Mouse (Mus musculus) megakaryocyte, embryonic 14.5 days (primary cell): ENCODE data around the gene Hpse2. TPM values are rescaled to one million over a fixed set of nuclear protein-coding genes. Genes with fewer than 3 reads are reported as not detected.
A peak's percentile ranks its signal among the peaks of the same experiment; 100 is the strongest.

Source experiments
- H3K27me3 ChIP-seq: replicated peaks from 2 replicates; pipeline ENCODE3; 2012; ENCODE audit warnings: inconsistent platforms
- H3K36me3 ChIP-seq: replicated peaks from 2 replicates; pipeline ENCODE3; 2012; ENCODE audit warnings: low read length, inconsistent platforms, mixed read lengths
- H3K4me1 ChIP-seq: 2 replicates; pipeline ENCODE4 v1.6.1; 2012; ENCODE audit warnings: inconsistent platforms
- H3K4me3 ChIP-seq: replicated peaks from 2 replicates; pipeline ENCODE3; 2012; ENCODE audit warnings: moderate library complexity, mild to moderate bottlenecking, inconsistent platforms
- H3K9me3 ChIP-seq: 2 replicates; pipeline ENCODE4 v1.6.1; 2012; ENCODE audit warnings: inconsistent platforms
- FLI1 ChIP-seq: IDR thresholded peaks from 2 replicates; pipeline ENCODE4 v1.6.1; 2012; ENCODE audit warnings: low read length, inconsistent platforms, mixed read lengths
- GATA1 ChIP-seq: IDR thresholded peaks from 3 replicates; pipeline ENCODE4 v1.6.1; 2012; ENCODE audit warnings: mixed read lengths, low read length, inconsistent platforms, borderline replicate concordance
- polyA plus RNA-seq: library from polyadenylated mRNA; stranded (reverse); fragments of >175 nt; gene quantifications from 2 replicates; pipeline ENCODE4 v1.2.3, GENCODE M21; 2012; ENCODE audit warnings: low replicate concordance; ENCODE audit not compliant: insufficient read depth

Hpse2 gene
- 0.02 TPM in 1 of 2 replicates, not detected in the other for polyA plus RNA-seq

- Histone ChIP-seq H3K4me3 (no peak within 1 kb of the TSS), H3K9me3 (no peaks in the 10 kb centered on the region), H3K36me3 (no peaks in the 10 kb centered on the region), H3K27me3 (peaks cover 69% of the 10 kb centered on the region), H3K4me1 (peaks cover 8% of the 10 kb centered on the region)
- no peak for TF ChIP-seq FLI1
- TF ChIP-seq GATA1: no peak
Measured at GRCm38 (mm10) chr19:43388017-43388904, at the start of gene Hpse2. Gene Hpse2 (minus strand): TSS chr19:43388355.

DNA sequence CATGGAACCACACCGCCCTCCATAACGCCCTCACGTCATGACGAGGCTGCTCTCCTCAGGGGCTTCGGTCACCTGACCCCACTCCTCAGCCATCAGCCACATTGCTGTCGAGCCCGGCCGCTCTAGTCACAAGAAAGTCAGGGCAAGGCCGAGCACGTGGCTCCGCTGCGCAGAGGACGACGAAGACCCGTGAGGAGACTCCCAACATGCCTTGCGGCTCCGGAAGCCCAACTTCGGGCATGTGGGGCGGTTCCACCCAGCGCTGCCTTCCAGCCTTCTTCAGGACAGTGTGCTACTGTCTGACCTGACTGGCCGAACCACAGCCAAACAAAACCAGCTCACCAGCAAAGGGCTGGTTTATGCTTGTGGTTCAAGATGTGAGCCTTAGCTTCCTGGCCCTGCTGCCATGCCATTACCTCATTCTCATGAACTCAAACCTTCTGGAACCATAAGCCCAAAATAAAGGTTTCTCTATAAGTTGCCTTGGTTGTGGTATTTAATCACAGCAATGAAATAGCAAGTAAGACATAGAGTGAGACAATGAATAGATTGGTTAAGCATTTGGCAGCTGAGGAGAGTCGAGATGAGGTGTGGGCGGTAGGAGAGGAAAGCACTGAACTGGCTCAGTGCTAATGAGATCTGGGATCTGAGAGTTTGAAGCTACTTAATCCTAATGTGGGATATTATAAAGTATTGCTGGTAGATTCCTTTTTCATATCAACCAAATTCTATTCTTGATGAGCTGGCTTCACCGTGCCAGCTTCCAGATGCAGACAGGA lies 39.5 kb upstream of the Hpse2 start:
- TF ChIP-seq GATA1 (no peak), FLI1 (no peak)
- H3K4me3 ChIP-seq: no peak overlapping the region
- peaks cover 11% of the 10 kb centered on the region for H3K27me3 ChIP-seq
- no peaks in the 10 kb centered on the region for H3K4me1 ChIP-seq
- no peaks in the 10 kb centered on the region for H3K36me3 ChIP-seq
- no peaks in the 10 kb centered on the region; the same call in 1 of the 2 replicates for H3K9me3 ChIP-seq

GRCm38 (mm10) chr19:43424082-43424481 lies 35.9 kb upstream of the Hpse2 start:
- H3K4me1 ChIP-seq: no peaks in the 10 kb centered on the region
- H3K9me3 ChIP-seq: no peaks in the 10 kb centered on the region; the same call in 1 of the 2 replicates
- no peak for TF ChIP-seq FLI1
- no peak for TF ChIP-seq GATA1
- H3K36me3 ChIP-seq: no peaks in the 10 kb centered on the region
- H3K27me3 ChIP-seq: peaks cover 11% of the 10 kb centered on the region
- H3K4me3 ChIP-seq: no peak overlapping the region

DNA sequence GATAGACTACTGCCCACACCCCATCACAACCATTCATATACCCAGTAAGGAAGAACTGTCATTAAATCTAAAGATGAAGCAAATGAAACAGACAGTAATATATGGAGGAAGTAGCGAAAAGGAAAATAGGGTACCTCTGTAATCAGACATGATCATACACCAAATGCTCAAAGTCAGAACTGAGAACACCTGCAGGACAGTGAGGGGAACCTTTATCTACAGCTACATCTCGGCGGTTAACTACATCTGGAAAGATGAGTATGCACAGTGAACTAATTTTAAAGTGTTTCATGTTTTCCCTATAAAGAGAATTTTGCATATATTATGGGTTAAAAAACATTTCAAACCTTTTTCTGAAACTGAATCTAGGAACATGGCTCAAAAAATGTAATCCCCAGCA lies 32.4 kb upstream of the Hpse2 start:
- H3K4me3 ChIP-seq: no peak overlapping the region
- H3K27me3 ChIP-seq: peaks cover 5% of the 10 kb centered on the region
- no peaks in the 10 kb centered on the region for H3K9me3 ChIP-seq
- no peaks in the 10 kb centered on the region for H3K4me1 ChIP-seq
- H3K36me3 ChIP-seq: no peaks in the 10 kb centered on the region
- TF ChIP-seq GATA1 (no peak), FLI1 (no peak)

GRCm38 (mm10) chr19:43415565-43415964 lies 27.4 kb upstream of the Hpse2 start:
- Histone ChIP-seq H3K27me3 (peaks cover 3% of the 10 kb centered on the region), H3K36me3 (no peaks in the 10 kb centered on the region), H3K4me1 (no peaks in the 10 kb centered on the region), H3K9me3 (no peaks in the 10 kb centered on the region), H3K4me3 (no peak overlapping the region)
- TF ChIP-seq GATA1 (no peak), FLI1 (no peak)

GRCm38 (mm10) chr19:43407181-43407580 lies 19.0 kb upstream of the Hpse2 start:
- Histone ChIP-seq H3K4me1 (no peaks in the 10 kb centered on the region), H3K4me3 (no peak overlapping the region), H3K36me3 (no peaks in the 10 kb centered on the region), H3K27me3 (peaks cover 5% of the 10 kb centered on the region), H3K9me3 (no peaks in the 10 kb centered on the region)
- TF ChIP-seq GATA1 (no peak), FLI1 (no peak)

DNA sequence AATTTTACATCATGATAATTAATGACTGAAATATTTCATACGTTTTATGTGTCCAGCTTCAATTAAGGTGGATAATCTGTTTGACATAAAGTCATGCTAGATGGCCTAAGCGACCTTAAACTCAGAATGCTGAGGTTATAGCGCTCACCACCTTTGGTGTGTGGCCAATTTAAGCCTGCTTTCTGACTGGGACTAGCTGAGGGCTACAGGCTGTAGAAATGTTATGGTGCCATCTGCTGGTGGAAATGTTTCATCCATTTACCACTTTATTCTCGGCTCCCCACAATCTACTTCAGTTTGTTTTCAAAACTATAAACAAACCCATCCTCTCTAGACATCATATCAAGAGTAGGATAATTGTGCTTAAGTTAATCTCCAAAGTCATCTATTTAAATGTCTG lies 8.2 kb upstream of the Hpse2 start:
- TF ChIP-seq GATA1 (no peak), FLI1 (no peak)
- no peak overlapping the region for H3K4me3 ChIP-seq
- H3K9me3 ChIP-seq: no peaks in the 10 kb centered on the region
- H3K27me3 ChIP-seq: peaks cover 4% of the 10 kb centered on the region
- H3K36me3 ChIP-seq: no peaks in the 10 kb centered on the region
- H3K4me1 ChIP-seq: no peaks in the 10 kb centered on the region

- no peak overlapping the region for H3K4me3 ChIP-seq
- H3K4me1 ChIP-seq: peaks cover 8% of the 10 kb centered on the region
- H3K27me3 ChIP-seq: peaks cover 73% of the 10 kb centered on the region
- H3K36me3 ChIP-seq: no peaks in the 10 kb centered on the region
- H3K9me3 ChIP-seq: no peaks in the 10 kb centered on the region
- no peak for TF ChIP-seq GATA1
- no peak for TF ChIP-seq FLI1
Measured at GRCm38 (mm10) chr19:43387071-43387770, 934 bp downstream of the Hpse2 start.

DNA sequence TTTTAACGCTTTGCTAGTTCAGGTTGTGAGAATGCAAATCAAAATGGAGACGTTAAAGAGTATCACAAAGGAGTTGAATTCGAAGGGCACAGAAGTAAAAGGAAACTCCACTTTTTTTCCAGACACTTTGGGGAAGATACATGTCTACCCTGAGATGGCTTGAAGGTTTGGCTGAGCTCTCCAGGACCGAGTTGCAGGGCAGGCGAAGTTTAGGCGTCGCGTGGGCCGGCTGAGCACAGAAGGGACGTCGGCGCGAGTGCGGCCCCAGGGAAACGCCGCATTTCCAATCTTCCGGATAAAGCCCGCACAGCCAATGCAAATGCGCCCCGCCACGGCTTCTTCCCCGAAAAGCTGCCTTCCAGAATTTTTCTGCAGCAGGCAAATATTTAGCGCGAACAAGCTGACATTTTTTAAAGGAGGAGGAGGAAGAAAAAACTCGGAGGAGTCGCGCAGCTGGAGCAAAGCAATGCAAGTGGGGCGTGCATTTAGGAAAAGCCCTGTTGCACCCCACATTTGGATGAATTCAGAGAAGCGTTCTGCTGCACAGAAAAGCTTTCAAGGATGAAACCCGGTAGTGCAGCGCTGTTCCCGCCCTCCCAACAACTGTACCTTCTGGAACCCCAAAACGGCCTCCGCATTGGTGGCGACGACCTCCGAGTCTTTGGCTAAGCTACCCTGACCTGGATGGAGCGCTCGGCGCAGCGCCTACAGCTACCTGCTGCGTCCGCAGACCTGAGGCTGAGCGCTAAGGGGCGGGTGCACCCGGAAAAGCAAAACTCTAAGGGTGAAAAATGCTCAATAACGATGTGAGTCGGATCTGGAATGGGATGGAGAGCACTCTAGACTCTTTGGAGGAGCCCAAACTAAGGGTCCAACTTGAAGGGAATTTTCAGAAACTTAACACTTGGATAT lies 1.9 kb downstream of the Hpse2 start:
- H3K9me3 ChIP-seq: no peaks in the 10 kb centered on the region
- H3K36me3 ChIP-seq: no peaks in the 10 kb centered on the region
- H3K27me3 ChIP-seq: peaks cover 71% of the 10 kb centered on the region
- peaks cover 8% of the 10 kb centered on the region for H3K4me1 ChIP-seq
- TF ChIP-seq FLI1 (no peak), GATA1 (no peak)
- peak overlapping the region; percentile 75 for H3K4me3 ChIP-seq
